Mouse (Mus musculus) pancreas, adult 10 weeks (tissue): ENCODE measurements around the gene Nfe2l2. TPM values are rescaled to one million over a fixed set of nuclear protein-coding genes. Genes with fewer than 3 reads are reported as not detected.

Experiments
- polyA plus RNA-seq: library from polyadenylated mRNA; stranded (reverse); fragments of 350-450 nt; fragmentation: Illumina TruSeq; extraction: RNeasy Lipid Tissue Mini Kit (QIAGEN cat#74804); gene quantifications from one replicate; pipeline ENCODE4 v1.2.3, GENCODE M21; 2015; ENCODE audit warnings: low read depth, low replicate concordance; ENCODE audit not compliant: insufficient read depth

The Nfe2l2 gene
- polyA plus RNA-seq, result 18.3 TPM

DNA sequence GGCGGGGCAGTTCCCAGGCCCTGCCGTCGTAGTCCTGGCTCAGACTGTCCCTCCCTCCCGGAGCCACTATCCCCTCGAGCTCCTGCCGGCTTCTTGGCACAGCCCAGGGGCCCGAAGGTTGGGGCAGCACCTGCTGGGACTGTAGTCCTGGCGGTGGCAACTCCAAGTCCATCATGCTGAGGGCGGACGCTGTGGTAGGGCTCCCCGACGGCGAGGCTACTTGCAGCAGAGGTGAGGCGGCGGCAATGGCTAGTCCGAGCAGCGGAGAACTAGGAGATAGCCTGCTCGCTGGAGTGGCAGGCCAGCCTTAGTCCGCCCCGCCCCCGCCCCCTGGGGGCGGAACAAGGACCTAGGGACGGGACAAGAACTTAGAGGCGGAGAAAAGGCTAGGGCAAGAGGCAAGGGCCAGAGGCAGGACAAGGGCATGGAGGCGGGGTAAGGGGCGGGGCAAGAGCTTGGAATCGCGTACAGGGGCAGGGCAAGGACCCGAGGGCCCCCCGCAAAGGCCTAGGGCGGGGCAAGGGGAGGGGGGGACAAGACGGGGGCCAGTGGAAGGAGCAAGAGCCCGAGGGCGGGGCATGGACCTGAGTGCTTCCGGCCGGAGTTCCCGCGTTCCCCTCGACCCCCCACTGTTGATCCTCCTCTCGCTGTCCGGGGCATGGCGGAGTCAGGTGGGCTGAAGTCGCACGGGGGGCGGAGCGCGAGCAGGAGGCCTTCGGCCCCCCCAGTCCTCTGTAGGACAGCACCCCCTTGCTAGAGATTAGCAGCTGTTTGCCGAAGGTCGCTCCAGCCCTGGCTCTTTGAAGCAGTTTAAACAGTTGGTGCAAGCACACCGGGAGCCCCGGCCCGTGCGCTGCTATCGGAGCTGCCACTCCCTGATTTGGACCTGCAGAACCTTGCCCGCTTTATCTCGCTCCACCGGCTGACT lies at the start of gene Nfe2l2:
Gene Nfe2l2, minus strand, starts transcription at position 408 of the 928 bp plus-strand sequence.

DNA sequence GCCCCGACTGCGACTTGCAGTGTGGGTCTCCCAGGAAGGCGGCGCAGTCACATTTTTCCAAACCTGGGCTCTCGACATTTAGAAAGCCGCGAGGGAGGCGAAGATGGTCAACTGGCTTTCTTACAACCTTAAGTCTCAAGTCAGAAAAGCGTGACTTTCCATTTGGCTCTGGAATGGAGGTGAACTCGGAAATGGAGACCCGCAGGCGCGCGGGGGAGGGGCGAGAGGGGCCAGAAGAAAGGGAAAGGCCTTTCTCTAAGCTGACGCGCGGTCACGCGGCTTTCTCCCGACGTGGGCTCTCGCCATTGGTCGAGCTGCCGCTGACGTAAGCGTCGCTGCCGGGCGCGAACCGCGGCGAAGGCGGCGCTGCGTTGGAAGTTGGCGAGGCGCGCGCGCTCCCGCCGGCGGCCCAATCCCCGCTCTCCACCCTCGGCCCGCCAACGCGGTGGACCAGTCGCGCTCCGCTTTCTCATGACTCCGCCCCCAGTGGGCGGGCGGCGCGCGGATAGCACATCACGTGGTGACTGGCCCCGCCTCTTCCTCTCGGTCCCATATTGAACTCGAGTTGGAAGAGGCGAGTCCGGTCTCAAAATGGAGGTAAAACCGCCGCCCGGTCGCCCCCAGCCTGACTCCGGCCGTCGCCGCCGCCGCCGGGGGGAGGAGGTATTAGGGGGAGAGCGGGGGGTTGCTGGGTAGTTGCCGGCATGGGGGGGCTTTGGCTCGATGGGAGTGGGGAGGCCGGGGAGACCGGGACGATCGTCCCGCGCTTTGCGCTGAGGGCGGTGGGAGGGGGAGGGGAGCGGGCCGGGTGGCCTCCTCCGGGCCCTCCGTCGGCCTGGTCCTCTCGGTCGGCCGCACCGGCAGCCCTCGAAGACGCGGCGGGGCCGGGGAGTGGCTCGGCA lies 45.5 kb downstream of the Nfe2l2 start, which contains the start of gene Hnrnpa3:
Gene Hnrnpa3, plus strand, starts transcription at position 535 of the 902 bp plus-strand sequence.

Other genes with a start within 250 kb of the Nfe2l2 start
- 118 TPM for gene Hnrnpa3, start 45.4 kb downstream of the Nfe2l2 start, polyA plus RNA-seq
- gene Agps, start 127.5 kb upstream of the Nfe2l2 start, polyA plus RNA-seq, result 3.4 TPM
- 1.3 TPM for gene Ttc30b, start 233.9 kb upstream of the Nfe2l2 start, polyA plus RNA-seq